Mouse (Mus musculus) cortical plate, adult 2 months (tissue): ENCODE data around the gene Stk25. TPM values are rescaled to one million over a fixed set of nuclear protein-coding genes. Genes with fewer than 3 reads are reported as not detected.
"Not testable (repeated sequence)": the region's sequence is repeated elsewhere in the genome, so short reads cannot be mapped to it uniquely, and the experiment has no call there.

ENCODE experiments used
- H3K27ac ChIP-seq: fragments of 200-500 bp; 2 replicates; pipeline ENCODE4 v1.5.1; 2012; ENCODE audit warnings: low read length, control low read depth, inconsistent platforms; ENCODE audit not compliant: insufficient read depth
- H3K4me1 ChIP-seq: fragments of 200-500 bp; 2 replicates; pipeline ENCODE4 v1.6.1; 2011; ENCODE audit warnings: low read length; ENCODE audit not compliant: control insufficient read depth, insufficient read depth
- H3K4me3 ChIP-seq: fragments of 200-500 bp; 2 replicates; pipeline ENCODE4 v1.5.1; 2011; ENCODE audit warnings: mild to moderate bottlenecking, low read length, control low read depth; ENCODE audit not compliant: insufficient read depth
- CTCF ChIP-seq: fragments of 200-500 bp; IDR thresholded peaks from 2 replicates; pipeline ENCODE4 v1.5.1; 2011; ENCODE audit warnings: mild to moderate bottlenecking, control low read depth, low read length; ENCODE audit not compliant: insufficient read depth; ENCODE audit errors: extremely low read depth
- POLR2A ChIP-seq: fragments of 200-500 bp; IDR thresholded peaks from 2 replicates; pipeline ENCODE4 v1.6.1; 2011; ENCODE audit warnings: mild to moderate bottlenecking, low read length, control low read depth; ENCODE audit not compliant: insufficient read depth; ENCODE audit errors: extremely low read depth
- polyA plus RNA-seq: library from polyadenylated mRNA; depleted of rRNA; stranded (reverse); fragments of >200 nt; gene quantifications from 2 replicates; pipeline ENCODE4 v1.2.3, GENCODE M21; 2012; rRNA removed

Stk25 gene
- polyA plus RNA-seq, result 404 and 424 TPM in 2 replicates

DNA sequence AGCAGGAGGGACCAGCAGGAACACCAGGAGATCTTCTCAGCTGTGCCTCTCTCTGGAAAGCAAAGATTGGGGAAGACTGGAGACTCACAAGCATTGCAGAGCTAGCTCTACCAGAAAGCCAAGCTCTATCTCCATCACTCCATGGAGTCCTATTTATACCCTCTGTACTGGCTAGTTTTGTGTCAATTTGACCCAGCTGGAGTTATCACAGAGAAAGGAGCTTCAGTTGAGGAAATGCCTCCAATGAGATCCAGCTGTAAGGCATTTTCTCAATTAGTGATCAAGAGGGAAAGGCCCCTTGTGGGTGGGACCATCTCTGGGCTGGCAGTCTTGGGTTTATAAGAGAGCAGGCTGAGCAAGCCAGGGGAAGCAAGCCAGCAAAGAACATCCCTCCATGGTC, at the start of gene Stk25:
TSS of gene Stk25 (minus strand) at position 101 of the 400 bp plus-strand sequence.
- not testable (repeated sequence) for H3K4me1 ChIP-seq, H3K27ac ChIP-seq

DNA sequence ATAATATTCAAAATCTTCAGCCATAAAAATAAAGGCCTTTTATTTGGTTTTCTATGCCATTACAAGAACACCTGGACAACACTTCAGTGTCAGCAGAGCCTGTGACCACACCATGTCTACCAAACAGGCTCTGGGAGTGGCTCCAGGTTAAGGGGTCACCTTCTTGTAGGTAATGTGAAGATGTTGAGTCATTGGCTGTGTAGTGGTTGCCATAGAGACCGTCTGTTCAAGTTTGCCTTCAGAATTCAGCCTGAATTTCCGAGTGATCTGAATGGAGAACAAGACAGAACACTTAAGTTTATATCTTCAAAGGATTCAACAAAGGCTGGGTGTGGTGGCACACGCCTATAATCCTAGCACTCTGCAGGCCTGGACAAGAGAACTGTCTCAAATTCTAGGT, 46.9 kb upstream of the Stk25 start:
- H3K4me1 ChIP-seq, result peaks cover 4% of the 10 kb centered on the region; the same call in 1 of the 2 replicates
- no peak overlapping the region for H3K4me3 ChIP-seq
- TF ChIP-seq POLR2A (no peak), CTCF (no peak)
- H3K27ac ChIP-seq, result no peak overlapping the region

More for the DNA sequence above, at the start of gene Stk25:
- H3K4me3 ChIP-seq, result not testable (repeated sequence)

DNA sequence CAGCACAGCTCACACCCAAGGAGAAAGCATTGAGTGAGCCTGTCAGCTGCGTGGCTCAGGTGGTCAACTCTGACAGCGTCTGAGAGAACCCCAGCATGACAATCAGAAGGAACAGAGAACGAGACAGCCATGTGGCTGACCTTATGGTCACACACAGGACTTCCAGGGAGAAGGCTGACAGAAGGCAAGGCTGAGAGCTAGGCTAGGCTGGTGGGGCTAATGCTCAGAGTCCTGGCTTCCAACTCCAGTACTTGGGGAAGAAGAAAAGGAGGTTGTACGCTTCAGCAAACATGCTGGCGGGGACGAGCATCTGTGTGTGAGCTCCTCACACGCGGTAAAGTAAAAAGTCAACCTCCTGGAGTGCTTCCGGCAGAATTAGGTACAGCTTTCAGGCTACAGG, 45.9 kb upstream of the Stk25 start:
- peaks cover 7% of the 10 kb centered on the region for H3K4me1 ChIP-seq
- no peak overlapping the region for H3K27ac ChIP-seq
- H3K4me3 ChIP-seq, result no peak overlapping the region
- no peak for TF ChIP-seq POLR2A
- TF ChIP-seq CTCF, result no peak

DNA sequence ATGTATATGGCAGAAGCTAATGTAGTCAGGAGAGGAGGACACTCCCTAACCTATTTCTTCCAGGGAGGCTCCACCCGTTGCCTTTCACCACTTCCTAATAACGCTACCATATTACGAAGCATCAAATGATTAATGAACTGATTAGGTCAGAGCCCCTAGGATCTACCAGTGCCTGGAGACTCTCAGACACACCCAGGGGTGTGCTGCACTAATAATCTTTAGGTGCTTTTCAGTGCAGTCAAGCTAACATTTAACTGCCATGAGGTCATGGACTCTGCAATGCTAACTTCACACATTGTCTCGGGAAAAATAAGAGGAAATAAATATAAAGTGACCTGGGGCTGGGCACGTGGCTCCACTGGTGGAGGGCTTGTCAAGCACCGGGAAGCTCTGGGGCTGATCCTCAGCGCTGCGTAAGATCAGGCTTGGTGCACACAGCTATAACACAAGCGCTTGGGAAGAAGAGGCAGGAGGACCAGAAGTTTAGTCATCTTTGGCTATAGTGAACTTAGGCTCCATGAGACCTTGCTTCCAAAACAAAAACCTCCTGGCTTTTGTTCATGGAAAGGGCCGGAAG, 45.1 kb upstream of the Stk25 start:
- no peak overlapping the region for H3K27ac ChIP-seq
- TF ChIP-seq CTCF, result no peak
- TF ChIP-seq POLR2A, result no peak
- peaks cover 11% of the 10 kb centered on the region for H3K4me1 ChIP-seq
- no peak overlapping the region for H3K4me3 ChIP-seq

DNA sequence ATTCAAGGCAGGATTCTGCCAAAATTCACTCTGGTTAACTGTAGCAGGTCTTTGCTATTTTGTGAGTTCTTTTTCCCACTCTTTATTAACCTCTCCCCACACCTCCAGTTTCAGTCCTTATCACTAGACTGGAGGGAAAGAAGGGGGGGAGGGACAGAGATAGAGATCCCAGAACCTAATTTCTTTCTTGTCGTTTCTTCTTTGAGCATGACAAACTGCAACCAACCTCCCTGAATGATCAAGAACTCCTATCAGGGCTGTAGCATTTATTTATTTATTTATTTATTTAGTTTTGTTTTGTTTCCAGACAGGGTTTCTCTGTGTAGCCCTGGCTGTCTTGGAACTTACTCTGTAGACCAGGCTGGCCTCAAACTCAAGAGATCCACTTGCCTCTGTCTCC, 43.6 kb upstream of the Stk25 start:
- H3K4me1 ChIP-seq, result peaks cover 15% of the 10 kb centered on the region
- TF ChIP-seq CTCF (no peak), POLR2A (no peak)
- H3K4me3 ChIP-seq, result no peak overlapping the region
- no peak overlapping the region for H3K27ac ChIP-seq

DNA sequence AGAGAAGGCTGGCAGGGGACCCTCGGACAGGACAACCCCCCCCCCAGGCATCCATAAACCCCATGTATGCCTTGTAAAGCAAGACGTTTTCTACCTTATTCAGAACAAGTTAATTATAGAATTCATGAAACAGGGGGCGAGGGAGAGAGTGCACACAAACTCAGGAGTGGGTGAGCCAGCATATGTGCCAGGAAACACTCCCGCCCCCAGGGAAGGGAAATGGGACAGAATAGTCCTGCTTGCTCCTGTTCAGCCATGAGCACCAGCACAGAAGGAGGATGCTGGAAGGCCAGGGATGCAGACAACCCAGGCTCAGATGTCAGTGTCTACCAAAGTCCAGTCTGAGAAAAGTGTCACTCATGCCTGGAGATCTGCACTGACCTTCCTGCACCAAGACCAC, 40.7 kb upstream of the Stk25 start:
- Histone ChIP-seq H3K27ac (no peak overlapping the region), H3K4me3 (no peak overlapping the region), H3K4me1 (peaks cover 12% of the 10 kb centered on the region)
- TF ChIP-seq POLR2A (no peak), CTCF (no peak)

DNA sequence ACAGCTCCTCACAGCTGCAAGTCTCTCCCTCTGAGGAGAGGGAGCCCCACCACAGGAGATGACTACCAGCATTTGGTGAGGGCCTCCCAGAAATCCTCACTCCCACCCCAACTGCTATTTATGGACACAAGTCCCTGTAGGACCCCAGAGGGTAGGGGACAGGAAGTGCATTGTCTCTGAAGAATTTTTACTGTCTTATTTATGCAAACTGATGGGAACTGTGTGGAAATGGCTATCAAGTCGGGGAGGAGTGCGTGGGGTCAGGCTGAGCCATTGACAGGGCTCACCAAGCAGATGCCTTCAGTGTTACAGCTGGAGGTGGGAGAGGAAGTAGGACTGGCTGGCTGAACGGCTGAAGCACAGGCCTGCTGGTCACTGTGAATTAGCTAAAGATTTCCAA, 38.9 kb upstream of the Stk25 start:
- TF ChIP-seq CTCF, result no peak
- no peak for TF ChIP-seq POLR2A
- Histone ChIP-seq H3K4me3 (no peak overlapping the region), H3K4me1 (peaks cover 12% of the 10 kb centered on the region), H3K27ac (no peak overlapping the region)

DNA sequence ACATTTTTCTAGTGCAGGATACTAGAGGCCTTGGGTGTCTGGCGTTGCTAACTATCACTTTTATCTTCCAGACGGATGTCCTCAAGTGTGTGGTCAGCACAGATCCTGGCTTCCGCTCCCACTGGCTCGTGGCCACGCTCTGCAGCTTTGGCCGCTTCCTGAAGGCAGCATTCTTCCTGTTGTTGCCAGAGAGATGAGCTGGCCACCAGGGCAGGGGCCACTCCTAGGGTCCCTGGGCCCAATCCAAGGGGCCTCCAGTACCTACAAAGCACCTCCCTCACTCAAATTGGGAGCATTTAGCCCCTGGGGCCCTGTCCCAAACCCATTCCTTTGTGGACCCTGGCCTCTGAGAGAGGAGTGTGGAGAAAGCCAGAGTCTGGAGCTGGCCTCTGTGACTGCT, 36.5 kb upstream of the Stk25 start:
- peaks cover 15% of the 10 kb centered on the region for H3K4me1 ChIP-seq
- TF ChIP-seq CTCF, result no peak
- no peak for TF ChIP-seq POLR2A
- H3K27ac ChIP-seq, result no peak overlapping the region
- H3K4me3 ChIP-seq, result no peak overlapping the region

DNA sequence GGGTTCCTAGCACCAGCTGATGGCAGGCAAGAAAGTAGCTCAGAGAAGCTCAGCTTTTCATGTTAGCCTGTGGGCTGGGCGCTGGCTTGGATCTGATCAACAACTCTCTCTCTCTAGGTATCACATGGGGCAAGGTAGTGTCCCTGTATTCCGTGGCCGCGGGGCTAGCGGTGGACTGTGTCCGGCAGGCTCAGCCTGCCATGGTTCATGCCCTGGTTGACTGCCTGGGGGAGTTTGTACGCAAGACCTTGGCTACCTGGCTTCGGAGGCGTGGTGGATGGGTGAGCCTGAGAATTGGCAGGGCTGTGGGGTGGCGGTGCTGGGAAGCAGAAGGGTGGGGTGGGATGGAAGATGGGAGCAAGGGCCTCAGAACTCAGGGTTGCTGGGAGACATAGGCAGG, 35.5 kb upstream of the Stk25 start:
- Histone ChIP-seq H3K4me1 (peaks cover 11% of the 10 kb centered on the region), H3K4me3 (no peak overlapping the region), H3K27ac (no peak overlapping the region)
- TF ChIP-seq POLR2A (no peak), CTCF (no peak)

DNA sequence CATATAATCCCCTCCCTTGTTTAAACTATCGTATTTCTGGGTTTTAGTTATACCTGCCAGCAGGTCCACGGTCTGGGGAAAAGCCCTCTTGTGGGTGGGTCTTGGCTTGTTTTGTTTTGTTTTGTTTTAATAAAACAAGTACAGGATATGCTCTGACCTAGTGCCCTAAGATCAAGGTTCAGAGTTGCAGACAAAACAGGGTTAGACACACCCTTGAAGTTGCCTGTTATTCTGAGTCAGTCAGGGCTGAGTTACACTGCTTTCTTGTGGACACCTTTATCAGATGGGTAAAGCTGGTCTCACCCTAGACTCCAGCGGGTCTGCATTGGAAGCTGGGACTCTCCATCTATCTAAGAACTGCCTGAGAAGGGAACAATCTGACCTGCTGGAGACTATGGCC, 35.0 kb upstream of the Stk25 start:
- Histone ChIP-seq H3K4me1 (peaks cover 8% of the 10 kb centered on the region), H3K4me3 (no peak overlapping the region), H3K27ac (no peak overlapping the region)
- TF ChIP-seq POLR2A (no peak), CTCF (no peak)

DNA sequence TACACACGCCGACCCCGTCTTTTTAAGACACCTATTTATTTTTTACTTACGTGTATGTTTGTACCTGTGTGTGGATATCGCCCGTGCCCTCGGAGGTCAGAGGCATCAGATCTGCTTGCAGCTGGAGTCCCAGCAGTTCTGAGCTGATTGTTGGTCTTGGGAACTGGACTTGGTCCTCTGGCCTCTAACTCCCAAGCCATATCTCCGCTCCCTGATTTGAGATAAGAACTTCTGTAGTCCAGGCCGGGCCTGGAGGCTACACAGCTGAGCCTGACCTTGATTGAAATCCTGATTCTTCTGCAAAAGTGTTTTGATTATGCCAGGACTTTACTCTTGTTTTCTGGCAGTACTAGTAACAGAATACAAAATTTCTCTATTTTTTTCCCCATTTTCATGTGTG, 34.3 kb upstream of the Stk25 start:
- TF ChIP-seq POLR2A (no peak), CTCF (no peak)

More for the DNA sequence above, 34.3 kb upstream of the Stk25 start:
- no peak overlapping the region for H3K4me3 ChIP-seq
- H3K27ac ChIP-seq, result no peak overlapping the region
- H3K4me1 ChIP-seq, result peaks cover 7% of the 10 kb centered on the region
